Mouse (Mus musculus) MEL (cell line): ENCODE measurements at regions not wholly inside any gene's neighbourhood (a gene's known extent, or its start where the extent isn't known, plus 50 kb on each side); places are given as distances from the start of the nearest gene placed in this dataset.

ENCODE experiments used
- DNase-seq: peaks from one replicate; pipeline ENCODE4 v3.0.0; 2011; ENCODE audit warnings: low read depth, low spot score
- H3K27ac ChIP-seq: 2 replicates; pipeline ENCODE4 v1.5.1; 2012; ENCODE audit warnings: low read depth, mild to moderate bottlenecking, control low read depth, low read length, moderate library complexity; ENCODE audit not compliant: control insufficient read depth
- H3K27me3 ChIP-seq, 2 experiments: fragments of 150-350 bp in 1 of 2; sonication (generic) in 1 of 2; 2 replicates each; pipeline ENCODE4 v1.6.1; 2012; ENCODE audit warnings: low read length in 2 of 2, mild to moderate bottlenecking in 2 of 2, improper control_type of control experiment in 1 of 2, moderate library complexity in 1 of 2; ENCODE audit not compliant: insufficient read depth in 2 of 2, control insufficient read depth in 1 of 2
- H3K36me3 ChIP-seq, 2 experiments: 2 replicates each; pipeline ENCODE4 v1.6.1; 2012 to 2014; ENCODE audit warnings: low read length in 2 of 2, improper control_type of control experiment in 1 of 2, inconsistent platforms in 1 of 2, mild to moderate bottlenecking in 1 of 2; ENCODE audit not compliant: insufficient read depth in 2 of 2, control insufficient read depth in 1 of 2
- H3K4me1 ChIP-seq, 2 experiments: fragments of 150-350 bp in 1 of 2; sonication (generic) in 1 of 2; 2 replicates each; pipeline ENCODE4 v1.6.1; 2012; ENCODE audit warnings: low read length in 2 of 2, improper control_type of control experiment in 1 of 2, mild to moderate bottlenecking in 1 of 2; ENCODE audit not compliant: insufficient read depth in 2 of 2, control insufficient read depth in 1 of 2
- H3K4me3 ChIP-seq, 2 experiments: fragments of 150-350 bp in 1 of 2; sonication (generic) in 1 of 2; 2 replicates each; pipeline ENCODE4 v1.5.1; 2012; ENCODE audit warnings: low read depth in 2 of 2, low read length in 2 of 2, mild to moderate bottlenecking in 2 of 2, moderate library complexity in 2 of 2, control low read depth in 1 of 2, improper control_type of control experiment in 1 of 2; ENCODE audit not compliant: control insufficient read depth in 1 of 2, insufficient read depth in 1 of 2
- H3K79me2 ChIP-seq: 2 replicates; pipeline ENCODE4 v1.6.1; 2012; ENCODE audit warnings: mild to moderate bottlenecking, low read length, moderate library complexity; ENCODE audit not compliant: control insufficient read depth, poor library complexity, insufficient read depth
- H3K9ac ChIP-seq: 2 replicates; pipeline ENCODE4 v1.6.1; 2012; ENCODE audit warnings: low read depth, mild to moderate bottlenecking, control low read depth, low read length, moderate library complexity; ENCODE audit not compliant: control insufficient read depth, poor library complexity, severe bottlenecking
- H3K9me3 ChIP-seq: fragments of 150-350 bp; sonication (generic); replicated peaks from 2 replicates; pipeline ENCODE4 v1.6.1; 2012; ENCODE audit warnings: mild to moderate bottlenecking, low read length, improper control_type of control experiment, moderate library complexity; ENCODE audit not compliant: insufficient read depth
- CHD1 ChIP-seq: IDR thresholded peaks from 2 replicates; pipeline ENCODE4 v1.6.1; 2012; ENCODE audit warnings: low read depth, mild to moderate bottlenecking, inconsistent platforms, low read length, improper control_type of control experiment
- EP300 ChIP-seq, 2 experiments: IDR thresholded peaks; 2 replicates each; pipeline ENCODE4 v1.6.1; 2011; ENCODE audit warnings: improper control_type of control experiment in 2 of 2, low read length in 2 of 2, low read depth in 1 of 2, mild to moderate bottlenecking in 1 of 2
- ETS1 ChIP-seq: IDR thresholded peaks from 2 replicates; pipeline ENCODE4 v1.6.1; 2012; ENCODE audit warnings: low read depth, mild to moderate bottlenecking, inconsistent platforms, low read length, improper control_type of control experiment, moderate library complexity
- JUND ChIP-seq: IDR thresholded peaks from 2 replicates; pipeline ENCODE4 v1.6.1; 2011; ENCODE audit warnings: low read depth, mild to moderate bottlenecking, improper control_type of control experiment, low read length
- KAT2A ChIP-seq: conservative IDR thresholded peaks from 2 replicates; pipeline ENCODE4 v1.6.1; 2012; ENCODE audit warnings: low read depth, low read length, improper control_type of control experiment, inconsistent platforms
- MAX ChIP-seq: IDR thresholded peaks from 2 replicates; pipeline ENCODE4 v1.6.1; 2011; ENCODE audit warnings: low read length, improper control_type of control experiment
- MEF2A ChIP-seq: IDR thresholded peaks from 2 replicates; pipeline ENCODE4 v1.6.1; 2014; ENCODE audit warnings: low read depth, mild to moderate bottlenecking, inconsistent platforms, low read length, improper control_type of control experiment; ENCODE audit not compliant: poor library complexity, insufficient replicate concordance, severe bottlenecking; ENCODE audit errors: extremely low read depth
- MYC ChIP-seq: IDR thresholded peaks from 2 replicates; pipeline ENCODE4 v1.6.1; 2011; ENCODE audit warnings: low read depth, mild to moderate bottlenecking, low read length, improper control_type of control experiment, moderate library complexity
- NELFE ChIP-seq: IDR thresholded peaks from 2 replicates; pipeline ENCODE4 v1.6.1; 2011; ENCODE audit warnings: low read depth, low read length, improper control_type of control experiment
- RAD21 ChIP-seq: IDR thresholded peaks from 2 replicates; pipeline ENCODE4 v1.6.1; 2011; ENCODE audit warnings: mild to moderate bottlenecking, low read depth, low read length, improper control_type of control experiment
- TCF12 ChIP-seq: IDR thresholded peaks from 2 replicates; pipeline ENCODE4 v1.6.1; 2014; ENCODE audit warnings: low read depth, mild to moderate bottlenecking, inconsistent platforms, low read length, improper control_type of control experiment, moderate library complexity
- UBTF ChIP-seq: IDR thresholded peaks from 2 replicates; pipeline ENCODE4 v1.6.1; 2012; ENCODE audit warnings: low read depth, mild to moderate bottlenecking, inconsistent platforms, low read length, improper control_type of control experiment, moderate library complexity, borderline replicate concordance; ENCODE audit not compliant: insufficient read depth
- ZMIZ1 ChIP-seq: IDR thresholded peaks from 2 replicates; pipeline ENCODE4 v1.6.1; 2012; ENCODE audit warnings: low read depth, mild to moderate bottlenecking, inconsistent platforms, low read length, improper control_type of control experiment, moderate library complexity
- ZNF384 ChIP-seq: IDR thresholded peaks from 2 replicates; pipeline ENCODE4 v1.6.1; 2012; ENCODE audit warnings: low read depth, mild to moderate bottlenecking, inconsistent platforms, low read length, improper control_type of control experiment

DNA sequence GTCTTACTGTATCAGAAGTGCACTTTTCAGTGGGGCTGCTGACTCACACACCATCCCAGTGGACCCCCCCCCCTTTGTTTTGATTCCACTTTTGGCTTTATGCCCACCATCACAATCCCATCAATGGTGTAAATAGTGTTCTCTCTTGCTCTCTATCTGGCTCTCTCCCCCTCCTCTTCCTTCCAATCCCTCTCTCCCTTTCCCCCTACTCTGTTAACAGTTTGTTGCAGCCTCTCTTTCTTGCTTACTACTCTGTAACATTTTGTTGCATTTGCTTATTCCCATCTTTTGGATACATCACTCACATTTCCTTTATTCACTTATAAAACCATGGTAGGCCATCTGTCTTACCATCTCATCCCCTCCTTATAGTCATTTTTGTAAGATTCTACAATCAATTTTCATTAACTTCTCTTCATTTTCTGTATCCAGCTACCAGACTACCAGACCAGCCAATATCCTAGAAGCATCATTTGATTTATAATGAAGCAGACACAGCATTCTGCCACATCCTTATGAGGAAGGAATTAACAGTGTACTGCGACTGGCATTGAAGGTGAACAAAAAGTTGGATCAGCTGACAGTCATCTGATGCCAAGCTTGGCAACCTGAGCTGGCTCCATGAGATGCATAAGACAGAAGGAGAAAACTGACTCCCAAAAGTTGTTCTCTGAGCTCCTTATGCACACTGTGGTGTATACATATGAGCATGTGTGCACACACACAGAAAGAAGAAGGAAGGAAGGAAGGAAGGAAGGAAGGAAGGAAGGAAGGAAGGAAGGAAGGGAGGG is 181.5 kb upstream of the Plcz1 start:
- no peaks in the 10 kb centered on the region for H3K79me2 ChIP-seq
- DNase-seq, result no peak
- TF ChIP-seq NELFE (no peak), EP300 (IDR thresholded peaks at IDR 0.05; ENCODE audit: low read depth in 1 of 2, low read length in 2 of 2) (no peak), JUND (no peak), KAT2A (no peak), ZMIZ1 (no peak), MEF2A (no peak)

DNA sequence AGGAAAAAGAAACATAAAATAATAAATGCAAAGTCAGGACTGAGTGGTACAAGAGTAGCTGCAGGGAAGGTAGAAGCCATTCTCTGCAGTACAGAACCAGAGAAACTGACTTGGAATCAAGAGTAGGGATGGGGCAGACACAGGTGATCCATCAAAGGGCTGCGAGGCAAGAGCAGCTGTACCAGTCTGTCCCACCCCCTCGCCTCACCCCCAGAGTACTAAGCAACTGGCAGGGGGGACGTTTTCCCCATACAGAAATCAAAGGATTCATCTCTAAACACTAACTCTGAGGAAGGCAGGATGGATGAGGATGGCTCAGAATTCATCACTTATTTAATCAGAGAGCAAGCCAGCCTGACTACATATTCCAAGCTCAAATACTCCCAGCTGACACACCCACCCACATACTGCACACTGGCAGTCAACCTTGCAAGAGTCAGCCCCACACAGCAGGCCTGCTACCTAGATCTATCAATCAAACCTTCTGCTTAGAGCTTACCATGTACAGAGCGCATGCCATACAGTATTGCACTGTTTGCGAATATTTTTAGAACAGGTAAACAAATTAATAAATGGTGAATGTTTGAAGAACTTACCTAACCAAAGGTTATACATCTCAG is 180.5 kb upstream of the Plcz1 start:
- Histone ChIP-seq H3K4me3 (no peak overlapping the region), H3K79me2 (no peaks in the 10 kb centered on the region), H3K27ac (no peak overlapping the region)
- TF ChIP-seq ZMIZ1 (no peak), ETS1 (no peak), RAD21 (no peak), CHD1 (no peak), JUND (no peak), MYC (no peak)
- TF ChIP-seq, all 39 proteins: peak for 0
- Histone ChIP-seq H3K9ac (no peak overlapping the region), H3K9me3 (no peaks in the 10 kb centered on the region), H3K4me1 (no peaks in the 10 kb centered on the region), H3K27me3 (no peaks in the 10 kb centered on the region), H3K36me3 (no peaks in the 10 kb centered on the region)
- no peak for DNase-seq

More for the DNA sequence above, 181.5 kb upstream of the Plcz1 start:
- Histone ChIP-seq H3K9me3 (no peaks in the 10 kb centered on the region), H3K27me3 (no peaks in the 10 kb centered on the region), H3K9ac (no peak overlapping the region), H3K4me1 (no peaks in the 10 kb centered on the region), H3K27ac (no peak overlapping the region), H3K36me3 (no peaks in the 10 kb centered on the region), H3K4me3 (no peak overlapping the region)

DNA sequence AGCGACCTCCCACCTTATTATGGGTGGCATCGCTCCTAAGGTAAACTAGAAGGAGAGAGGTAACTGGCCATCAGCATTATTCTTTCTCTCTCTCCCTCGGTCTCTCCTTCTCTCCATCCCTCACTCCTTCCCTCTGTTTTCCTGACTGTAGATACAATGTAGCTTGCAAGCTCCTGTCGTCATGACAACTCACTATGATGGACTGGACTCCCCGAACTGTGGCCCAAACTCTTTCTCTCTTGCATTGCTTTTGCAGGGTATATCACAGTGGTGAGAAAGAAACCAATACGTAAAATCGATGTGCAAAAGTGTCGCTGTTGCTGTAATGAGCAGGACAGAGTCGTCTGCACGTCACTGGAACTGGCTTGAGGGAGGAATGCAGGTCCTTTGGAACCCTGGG is 177.5 kb upstream of the Plcz1 start:
- no peak for DNase-seq

More for the DNA sequence above, 177.5 kb upstream of the Plcz1 start:
- H3K79me2 ChIP-seq, result no peaks in the 10 kb centered on the region
- no peaks in the 10 kb centered on the region for H3K36me3 ChIP-seq
- no peak overlapping the region for H3K27ac ChIP-seq
- no peak overlapping the region for H3K4me3 ChIP-seq
- no peak for TF ChIP-seq MAX
- TF ChIP-seq MEF2A, result no peak
- no peak for TF ChIP-seq TCF12
- TF ChIP-seq ZNF384, result no peak
- TF ChIP-seq CHD1, result no peak
- TF ChIP-seq MYC, result no peak
- no peak for TF ChIP-seq UBTF
- H3K27me3 ChIP-seq, result no peaks in the 10 kb centered on the region
- no peaks in the 10 kb centered on the region for H3K9me3 ChIP-seq
- H3K4me1 ChIP-seq, result no peaks in the 10 kb centered on the region
- H3K9ac ChIP-seq, result no peak overlapping the region
